9 mouse cellular contexts compared by ENCODE assay signal in genomic region chrX:52087726-52088348, GRCm38 (mm10).
A peak's percentile ranks its signal among the peaks of the same experiment; 100 is the strongest.
DNase-seq lines count a peak whose midpoint lies in the region; ATAC-seq and TF ChIP-seq lines count a peak whose summit lies in the region.
"Had no signal": no experiment of that assay in that cellular context is flagged by ENCODE, and none has a peak within 500 bp of the region (broad histone marks: within the 10 kb centered on the region; RNA-seq: fewer than 3 reads in every experiment).

No protein-coding gene starts in this region.

- no peaks in the 10 kb centered on the region for H3K4me1 ChIP-seq in heart, postnatal 0 days (ENCODE audit: control insufficient read depth, insufficient read depth)
- no peaks in the 10 kb centered on the region for H3K4me1 ChIP-seq in neural tube, embryonic 13.5 days (replicated peaks)
- H3K4me1 ChIP-seq: megakaryocyte, embryonic 14.5 days had no signal

- H3K4me3 ChIP-seq in heart, postnatal 0 days (ENCODE audit: low read depth, low read length): no peak overlapping the region
- no peak overlapping the region for H3K4me3 ChIP-seq in neural tube, embryonic 13.5 days
- H3K4me3 ChIP-seq: megakaryocyte, embryonic 14.5 days had no signal

- WGBS in heart, postnatal 0 days: 39% methylated on average over 7 of the region's 7 CpGs
- 38% methylated on average over 7 of the region's 7 CpGs for WGBS in neural tube, embryonic 13.5 days

- DNase-seq in cerebellum, postnatal 36 days: peak; percentile 2 to 3
- DNase-seq in cerebellum, adult 11 months: no peak
- peak; percentile 44 for DNase-seq in testis, postnatal 10 days (ENCODE audit: low spot score)
- DNase-seq in testis, postnatal 14 days (ENCODE audit: low spot score): no peak
- DNase-seq in heart, postnatal 0 days (ENCODE audit: low spot score): peak; percentile 13
- DNase-seq in layer of hippocampus, postnatal 25 days (ENCODE audit: extremely low spot score in 1 of 2, low spot score in 1 of 2): peak; percentile 17 to 19
- DNase-seq in spleen, adult 18-20 months: no peak

- no peak for ATAC-seq in heart, postnatal 0 days (ENCODE audit: insufficient read depth, low read depth)
- peak; percentile 75 for ATAC-seq in neural tube, embryonic 13.5 days (ENCODE audit: low read depth)

- no peaks in the 10 kb centered on the region for H3K9me3 ChIP-seq in heart, postnatal 0 days (replicated peaks; ENCODE audit: control insufficient read depth, low read length)
- H3K9me3 ChIP-seq in neural tube, embryonic 13.5 days: no peaks in the 10 kb centered on the region
- H3K9me3 ChIP-seq: megakaryocyte, embryonic 14.5 days had no signal

- H3K4me2 ChIP-seq in heart, postnatal 0 days (ENCODE audit: low read depth, low read length): no peak overlapping the region
- H3K4me2 ChIP-seq in neural tube, embryonic 13.5 days: no peak overlapping the region

- no peaks in the 10 kb centered on the region for H3K27me3 ChIP-seq in heart, postnatal 0 days (ENCODE audit: control insufficient read depth, insufficient read depth, low read length)
- no peaks in the 10 kb centered on the region for H3K27me3 ChIP-seq in neural tube, embryonic 13.5 days
- H3K27me3 ChIP-seq: megakaryocyte, embryonic 14.5 days had no signal

- TF ChIP-seq CTCF in heart, postnatal 0 days (IDR thresholded peaks at IDR 0.05; ENCODE audit: low read depth): peak; percentile 37; the same call in 1 of the 2 replicates

- H3K36me3 ChIP-seq in heart, postnatal 0 days (replicated peaks; ENCODE audit: control insufficient read depth, insufficient read depth, low read length): no peaks in the 10 kb centered on the region
- H3K36me3 ChIP-seq in neural tube, embryonic 13.5 days: no peaks in the 10 kb centered on the region

- H3K9ac ChIP-seq in heart, postnatal 0 days (replicated peaks; ENCODE audit: low read depth, low read length): no peak overlapping the region
- H3K9ac ChIP-seq in neural tube, embryonic 13.5 days: no peak overlapping the region

- no peak for TF ChIP-seq EP300 in heart, postnatal 0 days (IDR thresholded peaks at IDR 0.05; ENCODE audit: low read depth)

- H3K27ac ChIP-seq in heart, postnatal 0 days (ENCODE audit: low read depth): no peak overlapping the region
- H3K27ac ChIP-seq in neural tube, embryonic 13.5 days (replicated peaks): no peak overlapping the region

Comparison
In these comparisons a context has a peak if more than half of its experiments do, and no peak if none do; other contexts are left out.
1. DNase-seq: peak in cerebellum, postnatal 36 days (2 of 2), testis, postnatal 10 days (single experiment), heart, postnatal 0 days (single experiment) and layer of hippocampus, postnatal 25 days (2 of 2); none in cerebellum, adult 11 months (single experiment), testis, postnatal 14 days (single experiment) and spleen, adult 18-20 months (0 of 2).